Mouse (Mus musculus) forebrain, embryonic 10.5 days (tissue): ENCODE results near the gene Trabd2b. TPM values are rescaled to one million over a fixed set of nuclear protein-coding genes. Genes with fewer than 3 reads are reported as not detected.

Source experiments
- DNase-seq: peaks from one replicate; pipeline ENCODE4 v3.0.0-alpha.2; 2017; ENCODE audit warnings: low spot score; ENCODE audit errors: extremely low spot score
- H3K27ac ChIP-seq: fragments of 300-500 bp; sonication (generic); 2 replicates; pipeline ENCODE4 v1.5.1; 2016; ENCODE audit warnings: mild to moderate bottlenecking
- H3K27me3 ChIP-seq: fragments of 300-500 bp; sonication (generic); 2 replicates; pipeline ENCODE4 v1.6.1; 2016; ENCODE audit warnings: mild to moderate bottlenecking; ENCODE audit not compliant: poor library complexity, severe bottlenecking
- H3K36me3 ChIP-seq: fragments of 300-500 bp; sonication (generic); replicated peaks from 2 replicates; pipeline ENCODE4 v1.6.1; 2016; ENCODE audit warnings: mild to moderate bottlenecking, moderate library complexity
- H3K4me1 ChIP-seq: fragments of 300-500 bp; sonication (generic); 2 replicates; pipeline ENCODE4 v1.6.1; 2016
- H3K4me3 ChIP-seq: fragments of 300-500 bp; sonication (generic); 2 replicates; pipeline ENCODE4 v1.5.1; 2016; ENCODE audit warnings: mild to moderate bottlenecking, moderate library complexity
- H3K9me3 ChIP-seq: fragments of 300-500 bp; sonication (generic); 2 replicates; pipeline ENCODE4 v1.6.1; 2016; ENCODE audit warnings: mild to moderate bottlenecking, moderate library complexity
- WGBS: fragments of 180-500 bp; shearing (Covaris S2); methylation state at CpG from one replicate; pipeline ENCODE4 v1.1.7; 2016; 5-methylcytosine and 5-hydroxymethylcytosine counted together
- polyA plus RNA-seq: library from polyadenylated mRNA; unstranded; fragments of >200 nt; fragmentation: Nextera tagmentation; extraction: Ambion mirVana; gene quantifications from 2 replicates; pipeline ENCODE4 v1.2.1, GENCODE M21; 2016

Gene Trabd2b
- polyA plus RNA-seq, 1 experiment from 2014 or later: 1.0 TPM

GRCm38 (mm10) chr4:114611166-114611929, 204.8 kb downstream of the Trabd2b start:
- Histone ChIP-seq H3K27me3 (no peaks in the 10 kb centered on the region), H3K27ac (no peak overlapping the region), H3K36me3 (no peaks in the 10 kb centered on the region), H3K9me3 (no peaks in the 10 kb centered on the region), H3K4me3 (no peak overlapping the region), H3K4me1 (no peaks in the 10 kb centered on the region)
- no peak for DNase-seq
- WGBS: 90% methylated on average over 8 of the region's 8 CpGs

GRCm38 (mm10) chr4:114612032-114612431, 205.5 kb downstream of the Trabd2b start:
- Histone ChIP-seq H3K9me3 (no peaks in the 10 kb centered on the region), H3K4me1 (no peaks in the 10 kb centered on the region), H3K4me3 (no peak overlapping the region), H3K27ac (no peak overlapping the region), H3K27me3 (no peaks in the 10 kb centered on the region), H3K36me3 (no peaks in the 10 kb centered on the region)
- no peak for DNase-seq
- WGBS: 95% methylated on average over 5 of the region's 5 CpGs

- no peaks in the 10 kb centered on the region for H3K36me3 ChIP-seq
- H3K4me1 ChIP-seq: no peaks in the 10 kb centered on the region
- H3K4me3 ChIP-seq: no peak overlapping the region
- WGBS: 94% methylated on average over 4 of the region's 4 CpGs
- no peak overlapping the region for H3K27ac ChIP-seq
- no peaks in the 10 kb centered on the region for H3K9me3 ChIP-seq
- no peaks in the 10 kb centered on the region for H3K27me3 ChIP-seq
- DNase-seq: no peak
Observed at GRCm38 (mm10) chr4:114612827-114613226, 206.3 kb downstream of the Trabd2b start.

GRCm38 (mm10) chr4:114614086-114614485, 207.6 kb downstream of the Trabd2b start:
- no peaks in the 10 kb centered on the region for H3K9me3 ChIP-seq
- DNase-seq: no peak
- H3K27ac ChIP-seq: no peak overlapping the region
- H3K4me1 ChIP-seq: no peaks in the 10 kb centered on the region
- no peaks in the 10 kb centered on the region for H3K27me3 ChIP-seq
- H3K4me3 ChIP-seq: no peak overlapping the region
- H3K36me3 ChIP-seq: no peaks in the 10 kb centered on the region
- WGBS: 71% methylated on average over 1 of the region's 1 CpGs

- H3K4me1 ChIP-seq: no peaks in the 10 kb centered on the region
- no peak for DNase-seq
- no peak overlapping the region for H3K27ac ChIP-seq
- H3K27me3 ChIP-seq: no peaks in the 10 kb centered on the region
- WGBS: 91% methylated on average over 4 of the region's 4 CpGs
- no peak overlapping the region for H3K4me3 ChIP-seq
- no peaks in the 10 kb centered on the region for H3K36me3 ChIP-seq
- H3K9me3 ChIP-seq: no peaks in the 10 kb centered on the region
Observed at GRCm38 (mm10) chr4:114615765-114616164, 209.2 kb downstream of the Trabd2b start.

- 75% methylated on average over 5 of the region's 5 CpGs for WGBS
- H3K4me1 ChIP-seq: peaks cover 24% of the 10 kb centered on the region
- H3K27ac ChIP-seq: no peak overlapping the region
- no peak for DNase-seq
- H3K27me3 ChIP-seq: no peaks in the 10 kb centered on the region
- no peaks in the 10 kb centered on the region for H3K9me3 ChIP-seq
- H3K4me3 ChIP-seq: no peak overlapping the region
- no peaks in the 10 kb centered on the region for H3K36me3 ChIP-seq
Observed at GRCm38 (mm10) chr4:114622929-114623328, 216.4 kb downstream of the Trabd2b start.

- H3K36me3 ChIP-seq: no peaks in the 10 kb centered on the region
- 70% methylated on average over 3 of the region's 3 CpGs for WGBS
- DNase-seq: no peak
- H3K4me3 ChIP-seq: no peak overlapping the region
- no peaks in the 10 kb centered on the region for H3K27me3 ChIP-seq
- peaks cover 24% of the 10 kb centered on the region for H3K4me1 ChIP-seq
- no peaks in the 10 kb centered on the region for H3K9me3 ChIP-seq
- H3K27ac ChIP-seq: no peak overlapping the region
Observed at GRCm38 (mm10) chr4:114624114-114624910, 217.8 kb downstream of the Trabd2b start.

GRCm38 (mm10) chr4:114625357-114625756, 218.8 kb downstream of the Trabd2b start:
- Histone ChIP-seq H3K4me3 (no peak overlapping the region), H3K27me3 (no peaks in the 10 kb centered on the region), H3K4me1 (peaks cover 24% of the 10 kb centered on the region), H3K9me3 (no peaks in the 10 kb centered on the region), H3K36me3 (no peaks in the 10 kb centered on the region), H3K27ac (no peak overlapping the region)
- no peak for DNase-seq
- WGBS: 15% methylated on average over 4 of the region's 4 CpGs

- WGBS: 94% methylated on average over 3 of the region's 3 CpGs
- no peaks in the 10 kb centered on the region for H3K27me3 ChIP-seq
- H3K4me3 ChIP-seq: no peak overlapping the region
- H3K9me3 ChIP-seq: no peaks in the 10 kb centered on the region
- H3K4me1 ChIP-seq: peaks cover 24% of the 10 kb centered on the region
- no peaks in the 10 kb centered on the region for H3K36me3 ChIP-seq
- DNase-seq: no peak
- H3K27ac ChIP-seq: no peak overlapping the region
Observed at GRCm38 (mm10) chr4:114625920-114626319, 219.4 kb downstream of the Trabd2b start.

GRCm38 (mm10) chr4:114627674-114628293, 221.3 kb downstream of the Trabd2b start:
- 84% methylated on average over 7 of the region's 7 CpGs for WGBS
- Histone ChIP-seq H3K4me3 (no peak overlapping the region), H3K9me3 (no peaks in the 10 kb centered on the region), H3K36me3 (no peaks in the 10 kb centered on the region), H3K4me1 (peaks cover 29% of the 10 kb centered on the region), H3K27ac (no peak overlapping the region), H3K27me3 (no peaks in the 10 kb centered on the region)
- DNase-seq: no peak

GRCm38 (mm10) chr4:114635889-114636288, 229.4 kb downstream of the Trabd2b start:
- DNase-seq: peak; percentile 41
- H3K27ac ChIP-seq: no peak overlapping the region
- H3K4me3 ChIP-seq: no peak overlapping the region
- H3K27me3 ChIP-seq: no peaks in the 10 kb centered on the region
- no peaks in the 10 kb centered on the region for H3K9me3 ChIP-seq
- WGBS: 33% methylated on average over 5 of the region's 5 CpGs
- peaks cover 5% of the 10 kb centered on the region; the same call in 1 of the 2 replicates for H3K4me1 ChIP-seq
- H3K36me3 ChIP-seq: no peaks in the 10 kb centered on the region

- no peak overlapping the region for H3K4me3 ChIP-seq
- no peak for DNase-seq
- 94% methylated on average over 1 of the region's 1 CpGs for WGBS
- H3K9me3 ChIP-seq: no peaks in the 10 kb centered on the region
- H3K27ac ChIP-seq: no peak overlapping the region
- H3K36me3 ChIP-seq: no peaks in the 10 kb centered on the region
- no peaks in the 10 kb centered on the region for H3K27me3 ChIP-seq
- peaks cover 3% of the 10 kb centered on the region; the same call in 1 of the 2 replicates for H3K4me1 ChIP-seq
Observed at GRCm38 (mm10) chr4:114636324-114636723, 229.8 kb downstream of the Trabd2b start.

GRCm38 (mm10) chr4:114637120-114637519, 230.6 kb downstream of the Trabd2b start:
- H3K36me3 ChIP-seq: no peaks in the 10 kb centered on the region
- WGBS: 19% methylated on average over 3 of the region's 3 CpGs
- H3K4me3 ChIP-seq: no peak overlapping the region
- no peaks in the 10 kb centered on the region for H3K27me3 ChIP-seq
- H3K9me3 ChIP-seq: no peaks in the 10 kb centered on the region
- H3K4me1 ChIP-seq: no peaks in the 10 kb centered on the region
- no peak for DNase-seq
- no peak overlapping the region for H3K27ac ChIP-seq
